Mouse (Mus musculus): ENCODE results near the gene Coa7. TPM values are rescaled to one million over a fixed set of nuclear protein-coding genes. Genes with fewer than 3 reads are reported as not detected.

The Coa7 gene
- total and polyA plus RNA-seq, 3 experiments = 19.8 to 39.1 (median 30.5) TPM

GRCm38 (mm10) chr4:108386087-108386486 lies 58.1 kb downstream of the Coa7 start:
- H3K36me3 ChIP-seq (ENCODE audit: control insufficient read depth in 1 of 2, insufficient read depth in 2 of 2, low read length in 2 of 2) = no peaks in the 10 kb centered on the region
- DNase-seq (ENCODE audit: low read depth, low spot score) = no peak
- H3K9me3 ChIP-seq (replicated peaks; ENCODE audit: insufficient read depth, low read length) = no peaks in the 10 kb centered on the region
- H3K4me3 ChIP-seq (ENCODE audit: control insufficient read depth in 1 of 2, insufficient read depth in 1 of 2, low read depth in 2 of 2, low read length in 2 of 2) = no peak overlapping the region
- peaks cover 3 to 8% of the 10 kb centered on the region in 2 experiments; a peak in 3 of 4 replicates for H3K27me3 ChIP-seq (ENCODE audit: control insufficient read depth in 1 of 2, insufficient read depth in 2 of 2, low read length in 2 of 2)
- no peak overlapping the region for H3K9ac ChIP-seq (ENCODE audit: control insufficient read depth, low read depth, low read length, poor library complexity, severe bottlenecking)
- H3K4me1 ChIP-seq (ENCODE audit: control insufficient read depth in 1 of 2, insufficient read depth in 2 of 2, low read length in 2 of 2) = no peaks in the 10 kb centered on the region
- H3K79me2 ChIP-seq (ENCODE audit: control insufficient read depth, insufficient read depth, low read length, poor library complexity) = no peaks in the 10 kb centered on the region
- TF ChIP-seq ZNF384 (IDR thresholded peaks at IDR 0.05; ENCODE audit: low read depth, low read length) = no peak
- TF ChIP-seq MYB (IDR thresholded peaks at IDR 0.05; ENCODE audit: low read depth, low read length) = no peak
- TF ChIP-seq SIN3A (IDR thresholded peaks at IDR 0.05; ENCODE audit: low read length) = no peak
- TF ChIP-seq HCFC1 (IDR thresholded peaks at IDR 0.05; ENCODE audit: low read depth, low read length) = no peak
- TF ChIP-seq JUND (IDR thresholded peaks at IDR 0.05; ENCODE audit: low read depth, low read length) = no peak
- no peak for TF ChIP-seq E2F4 (IDR thresholded peaks at IDR 0.05; ENCODE audit: borderline replicate concordance, low read depth, low read length)
- TF ChIP-seq MAFK (IDR thresholded peaks at IDR 0.05; ENCODE audit: borderline replicate concordance, low read depth, low read length) = no peak
- TF ChIP-seq ELF1 (IDR thresholded peaks at IDR 0.05; ENCODE audit: low read depth, low read length) = no peak
- TF ChIP-seq POLR2AphosphoS5 (IDR thresholded peaks at IDR 0.05; ENCODE audit: borderline replicate concordance, low read depth, low read length) = no peak
- TF ChIP-seq NELFE (IDR thresholded peaks at IDR 0.05; ENCODE audit: low read depth, low read length) = no peak
- no peak for TF ChIP-seq NRF1 (IDR thresholded peaks at IDR 0.05; ENCODE audit: insufficient read depth, low read depth, low read length, poor library complexity, severe bottlenecking)
- no peak for TF ChIP-seq MXI1 (IDR thresholded peaks at IDR 0.05; ENCODE audit: low read depth, low read length)
- no peak for TF ChIP-seq POLR2A (IDR thresholded peaks at IDR 0.05; ENCODE audit: control insufficient read depth in 1 of 2, insufficient read depth in 1 of 2, low read depth in 1 of 2, low read length in 2 of 2, poor library complexity in 1 of 2)
- TF ChIP-seq MEF2A (IDR thresholded peaks at IDR 0.05; ENCODE audit: extremely low read depth, insufficient replicate concordance, low read depth, low read length, poor library complexity, severe bottlenecking) = no peak
- no peak for TF ChIP-seq MAZ (IDR thresholded peaks at IDR 0.05; ENCODE audit: low read depth, low read length)
- TF ChIP-seq RAD21 (IDR thresholded peaks at IDR 0.05; ENCODE audit: low read depth, low read length) = no peak
- H3K27ac ChIP-seq (ENCODE audit: control insufficient read depth, low read depth, low read length) = no peak overlapping the region

DNA sequence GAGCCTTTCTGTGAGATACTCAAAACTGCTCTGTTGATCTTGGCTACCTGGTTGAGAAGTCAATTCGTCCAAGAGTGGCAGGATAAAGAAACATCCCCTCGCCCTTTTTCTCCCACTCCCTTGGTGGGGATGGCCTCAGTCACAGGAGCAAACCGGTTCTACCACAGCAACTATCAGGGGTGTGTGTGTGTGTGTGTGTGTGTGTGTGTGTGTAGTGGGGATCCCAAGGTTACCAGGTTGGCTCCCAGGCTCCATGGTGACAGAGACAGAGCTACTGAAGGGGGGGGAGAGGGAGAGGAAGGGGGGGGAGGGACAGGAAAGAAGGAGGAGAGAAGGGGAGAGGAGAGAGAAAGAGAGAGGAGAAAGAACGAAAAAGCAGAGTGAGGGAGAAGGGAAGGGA lies 59.2 kb downstream of the Coa7 start:
- Histone ChIP-seq H3K9me3 (replicated peaks; ENCODE audit: insufficient read depth, low read length) (no peaks in the 10 kb centered on the region), H3K79me2 (ENCODE audit: control insufficient read depth, insufficient read depth, low read length, poor library complexity) (no peaks in the 10 kb centered on the region), H3K36me3 (ENCODE audit: control insufficient read depth in 1 of 2, insufficient read depth in 2 of 2, low read length in 2 of 2) (no peaks in the 10 kb centered on the region), H3K27ac (ENCODE audit: control insufficient read depth, low read depth, low read length) (no peak overlapping the region), H3K27me3 (ENCODE audit: control insufficient read depth in 1 of 2, insufficient read depth in 2 of 2, low read length in 2 of 2) (peaks cover 3 to 9% of the 10 kb centered on the region in 2 experiments; a peak in 3 of 4 replicates), H3K4me1 (ENCODE audit: control insufficient read depth in 1 of 2, insufficient read depth in 2 of 2, low read length in 2 of 2) (no peaks in the 10 kb centered on the region), H3K9ac (ENCODE audit: control insufficient read depth, low read depth, low read length, poor library complexity, severe bottlenecking) (no peak overlapping the region), H3K4me3 (ENCODE audit: control insufficient read depth in 1 of 2, insufficient read depth in 1 of 2, low read depth in 2 of 2, low read length in 2 of 2) (no peak overlapping the region)
- no peak for DNase-seq (ENCODE audit: low read depth, low spot score)
- TF ChIP-seq KAT2A (conservative IDR thresholded peaks at IDR 0.05; ENCODE audit: low read depth, low read length) = no peak
- TF ChIP-seq POLR2A (IDR thresholded peaks at IDR 0.05; ENCODE audit: control insufficient read depth in 1 of 2, insufficient read depth in 1 of 2, low read depth in 1 of 2, low read length in 2 of 2, poor library complexity in 1 of 2) = no peak
- TF ChIP-seq CHD1 (IDR thresholded peaks at IDR 0.05; ENCODE audit: low read depth, low read length) = no peak
- TF ChIP-seq HCFC1 (IDR thresholded peaks at IDR 0.05; ENCODE audit: low read depth, low read length) = no peak
- no peak for TF ChIP-seq TAL1 (IDR thresholded peaks at IDR 0.05; ENCODE audit: low read length)
- TF ChIP-seq EP300 (IDR thresholded peaks at IDR 0.05; ENCODE audit: low read depth in 1 of 2, low read length in 2 of 2) = no peak
- TF ChIP-seq TBP (IDR thresholded peaks at IDR 0.05; ENCODE audit: low read depth, low read length) = no peak
- TF ChIP-seq MYB (IDR thresholded peaks at IDR 0.05; ENCODE audit: low read depth, low read length) = no peak
- no peak for TF ChIP-seq E2F4 (IDR thresholded peaks at IDR 0.05; ENCODE audit: borderline replicate concordance, low read depth, low read length)
- no peak for TF ChIP-seq UBTF (IDR thresholded peaks at IDR 0.05; ENCODE audit: borderline replicate concordance, insufficient read depth, low read depth, low read length)
- no peak for TF ChIP-seq POLR2AphosphoS2 (IDR thresholded peaks at IDR 0.05; ENCODE audit: low read length)
- no peak for TF ChIP-seq MAZ (IDR thresholded peaks at IDR 0.05; ENCODE audit: low read depth, low read length)
- no peak for TF ChIP-seq CHD2 (IDR thresholded peaks at IDR 0.05; ENCODE audit: low read length)
- no peak for TF ChIP-seq MXI1 (IDR thresholded peaks at IDR 0.05; ENCODE audit: low read depth, low read length)
- TF ChIP-seq RAD21 (IDR thresholded peaks at IDR 0.05; ENCODE audit: low read depth, low read length) = no peak
- no peak for TF ChIP-seq SMC3 (IDR thresholded peaks at IDR 0.05; ENCODE audit: low read depth, low read length)
- no peak for TF ChIP-seq JUND (IDR thresholded peaks at IDR 0.05; ENCODE audit: low read depth, low read length)
- no peak for TF ChIP-seq MYC (IDR thresholded peaks at IDR 0.05; ENCODE audit: low read depth, low read length)
- TF ChIP-seq GATA1 (IDR thresholded peaks at IDR 0.05; ENCODE audit: low read depth, low read length) = no peak
- TF ChIP-seq GABPA (IDR thresholded peaks at IDR 0.05; ENCODE audit: low read depth, low read length) = no peak

All from MEL (cell line).